In the genomic region with DNA sequence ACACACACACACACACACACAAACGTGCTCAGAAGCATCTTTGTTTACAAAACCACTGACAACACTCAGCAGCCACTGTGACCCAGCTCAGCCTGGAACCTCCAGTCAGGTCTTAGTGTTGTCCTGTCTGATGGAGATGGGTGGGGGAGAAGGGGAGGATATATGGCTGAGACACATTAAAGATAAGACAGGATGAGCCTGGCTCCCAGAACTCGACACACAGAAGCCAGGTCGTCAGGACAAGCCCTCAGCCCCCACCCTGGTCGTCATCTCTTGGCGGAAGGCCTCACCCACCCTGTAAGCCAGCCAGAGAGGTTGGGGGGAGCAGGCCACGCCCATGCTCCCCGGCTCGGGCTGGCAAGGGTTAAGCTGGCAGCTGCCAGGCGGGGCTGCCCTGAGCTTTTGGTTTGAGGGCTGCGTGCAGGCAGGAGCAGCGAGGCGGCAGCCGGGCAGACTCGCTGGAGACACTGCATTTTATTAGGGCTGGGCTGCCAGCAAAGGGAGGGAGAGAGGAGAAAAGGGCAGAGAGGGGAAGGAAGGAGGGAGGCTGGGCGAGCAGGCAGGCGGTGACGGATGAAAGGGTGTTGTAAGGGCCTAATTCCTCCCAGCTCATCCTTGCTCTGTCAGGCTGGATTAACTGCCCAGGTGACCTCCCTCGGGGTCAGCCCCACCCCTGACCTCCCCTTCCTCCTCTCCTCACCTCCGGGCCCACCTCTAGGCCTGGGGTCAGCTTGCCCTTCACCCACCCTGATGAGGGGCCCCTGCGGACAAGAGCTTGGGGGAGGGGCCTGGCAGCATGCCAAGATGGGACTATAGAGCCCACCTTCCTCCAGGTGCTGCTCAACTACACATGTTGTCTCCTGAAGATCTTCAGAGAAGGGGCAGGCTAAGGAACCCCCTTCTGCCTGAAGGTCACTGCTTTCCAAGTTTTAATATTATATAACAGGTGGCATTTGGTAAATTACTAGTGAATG, we compare ENCODE assay signal across 1 mouse cellular context.
A peak's percentile ranks its signal among the peaks of the same experiment; 100 is the strongest.
TF ChIP-seq lines count a peak whose summit lies in the region.

No protein-coding gene starts in this region.

TF ChIP-seq in myocyte, 11 proteins besides CTCF, POLR2A, EP300 and RAD21 (continued from another document):
- TF ChIP-seq MYOG (IDR thresholded peaks at IDR 0.05; ENCODE audit: control insufficient read depth in 1 of 3, insufficient read depth in 1 of 3, insufficient read length in 2 of 3, low read depth in 2 of 3) (peak; percentile 39 to 94 (median 91)), CEBPB (IDR thresholded peaks at IDR 0.05; ENCODE audit: insufficient read depth, poor library complexity, severe bottlenecking) (no peak), TCF12 (IDR thresholded peaks at IDR 0.05; ENCODE audit: insufficient read depth, poor library complexity, severe bottlenecking) (peak; percentile 63), E2F4 (IDR thresholded peaks at IDR 0.05; ENCODE audit: insufficient read depth) (no peak)
TF ChIP-seq in myocyte: peak in this region for 4.
